Mouse (Mus musculus): Measurements from ENCODE around the gene Carmil3. TPM values are rescaled to one million over a fixed set of nuclear protein-coding genes. Genes with fewer than 3 reads are reported as not detected.
A peak's percentile ranks its signal among the peaks of the same experiment; 100 is the strongest.

The Carmil3 gene
- polyA plus RNA-seq, 1 experiment = 1.9 TPM

DNA sequence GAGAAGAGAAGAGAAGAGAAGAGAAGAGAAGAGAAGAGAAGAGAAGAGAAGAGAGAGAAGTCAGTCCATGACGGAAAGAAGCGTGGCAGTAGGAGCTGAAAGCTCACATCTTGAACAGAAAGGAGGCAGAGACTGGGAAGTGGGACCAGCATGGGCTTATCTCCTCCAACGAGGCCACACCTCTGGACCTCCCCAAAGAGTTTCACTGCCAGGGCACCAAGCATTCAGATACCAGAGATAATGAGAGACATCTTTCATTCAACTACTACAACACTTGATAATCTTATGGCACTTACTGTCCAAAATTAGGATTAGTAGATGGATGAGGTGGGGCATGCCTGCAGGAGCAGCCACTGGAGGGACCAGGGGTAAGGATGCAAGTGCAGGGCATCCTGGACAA is 65.3 kb downstream of the Carmil3 start:
- H3K9me3 ChIP-seq = no peaks in the 10 kb centered on the region
- H3K4me3 ChIP-seq (replicated peaks) = no peak overlapping the region
- H3K4me1 ChIP-seq = peaks cover 40% of the 10 kb centered on the region

GRCm38 (mm10) chr14:55557003-55557402 is 66.6 kb downstream of the Carmil3 start:
- Histone ChIP-seq H3K27me3 (replicated peaks) (no peaks in the 10 kb centered on the region), H3K36me3 (replicated peaks; ENCODE audit: low read length) (peaks cover 9% of the 10 kb centered on the region), H3K4me3 (replicated peaks) (peak overlapping the region; percentile 77), H3K4me1 (peaks cover 52% of the 10 kb centered on the region), H3K9me3 (no peaks in the 10 kb centered on the region)
- TF ChIP-seq GATA1 (IDR thresholded peaks at IDR 0.05; ENCODE audit: borderline replicate concordance, low read length) (no peak), FLI1 (IDR thresholded peaks at IDR 0.05; ENCODE audit: low read length) (no peak)

More for the DNA sequence above, 65.3 kb downstream of the Carmil3 start:
- Histone ChIP-seq H3K36me3 (replicated peaks; ENCODE audit: low read length) (peaks cover under 1% of the 10 kb centered on the region), H3K27me3 (replicated peaks) (no peaks in the 10 kb centered on the region)
- TF ChIP-seq GATA1 (IDR thresholded peaks at IDR 0.05; ENCODE audit: borderline replicate concordance, low read length) (no peak), FLI1 (IDR thresholded peaks at IDR 0.05; ENCODE audit: low read length) (no peak)

DNA sequence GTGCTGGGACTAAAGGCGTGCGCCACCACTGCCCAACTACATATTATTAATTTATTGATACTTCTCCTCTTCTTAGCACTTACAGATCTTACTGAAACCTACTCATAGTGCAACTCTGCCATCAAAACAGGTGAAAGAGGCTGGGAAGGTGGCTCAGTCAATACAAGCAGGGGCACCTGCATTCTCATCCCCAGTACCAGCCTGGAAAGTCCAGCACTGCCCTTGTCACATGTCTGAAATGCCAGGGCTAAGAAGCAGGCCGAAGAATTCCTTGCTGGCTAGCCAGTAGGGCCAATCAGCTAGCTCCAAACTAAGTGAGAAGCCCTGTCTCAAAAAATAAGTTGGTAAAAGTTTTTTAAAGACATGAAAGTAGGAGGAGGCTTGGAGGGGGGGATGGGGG is 67.1 kb downstream of the Carmil3 start:
- no peaks in the 10 kb centered on the region for H3K9me3 ChIP-seq
- H3K36me3 ChIP-seq (replicated peaks; ENCODE audit: low read length) = peaks cover 13% of the 10 kb centered on the region
- H3K4me3 ChIP-seq (replicated peaks) = peak overlapping the region; percentile 28
- TF ChIP-seq GATA1 (IDR thresholded peaks at IDR 0.05; ENCODE audit: borderline replicate concordance, low read length) (no peak), FLI1 (IDR thresholded peaks at IDR 0.05; ENCODE audit: low read length) (no peak)
- H3K4me1 ChIP-seq = peaks cover 55% of the 10 kb centered on the region
- H3K27me3 ChIP-seq (replicated peaks) = no peaks in the 10 kb centered on the region

Other genes starting within 250 kb of the Carmil3 start
- 17.5 and 33.7 TPM in 2 replicates for gene Dhrs4, start 11.9 kb upstream of the Carmil3 start, polyA plus RNA-seq (2012; ENCODE audit: insufficient read depth, low replicate concordance)
- gene Cpne6, start 19.8 kb downstream of the Carmil3 start, polyA plus RNA-seq (2012; ENCODE audit: insufficient read depth, low replicate concordance) = not detected in 2 replicates
- not detected in 2 replicates for gene Nrl, start 34.3 kb downstream of the Carmil3 start, polyA plus RNA-seq (2012; ENCODE audit: insufficient read depth, low replicate concordance)
- gene Pck2, start 49.6 kb downstream of the Carmil3 start, polyA plus RNA-seq (2012; ENCODE audit: insufficient read depth, low replicate concordance) = 19.1 and 50.7 TPM in 2 replicates
- 11.5 and 17.6 TPM in 2 replicates for gene Dcaf11, start 69.4 kb downstream of the Carmil3 start, polyA plus RNA-seq (2012; ENCODE audit: insufficient read depth, low replicate concordance)
- not detected in 2 replicates for gene A730061H03Rik, start 69.8 kb downstream of the Carmil3 start, polyA plus RNA-seq (2012; ENCODE audit: insufficient read depth, low replicate concordance)
- not detected in 2 replicates for gene Fitm1, start 85.0 kb downstream of the Carmil3 start, polyA plus RNA-seq (2012; ENCODE audit: insufficient read depth, low replicate concordance)
- gene Psme1, start 87.5 kb downstream of the Carmil3 start, polyA plus RNA-seq (2012; ENCODE audit: insufficient read depth, low replicate concordance) = 66.3 and 162 TPM in 2 replicates
- gene Emc9, start 94.7 kb downstream of the Carmil3 start, polyA plus RNA-seq (2012; ENCODE audit: insufficient read depth, low replicate concordance) = 2.0 and 18.9 TPM in 2 replicates
- gene Psme2, start 100.5 kb downstream of the Carmil3 start, polyA plus RNA-seq (2012; ENCODE audit: insufficient read depth, low replicate concordance) = 23.2 and 78.2 TPM in 2 replicates
- 17.1 and 20.4 TPM in 2 replicates for gene Rnf31, start 101.1 kb downstream of the Carmil3 start, polyA plus RNA-seq (2012; ENCODE audit: insufficient read depth, low replicate concordance)
- gene Irf9, start 112.9 kb downstream of the Carmil3 start, polyA plus RNA-seq (2012; ENCODE audit: insufficient read depth, low replicate concordance) = 40.0 and 114 TPM in 2 replicates
- 1.4 and 9.7 TPM in 2 replicates for gene Rec8, start 127.4 kb downstream of the Carmil3 start, polyA plus RNA-seq (2012; ENCODE audit: insufficient read depth, low replicate concordance)
- 12.4 and 38.3 TPM in 2 replicates for gene Ipo4, start 145.3 kb downstream of the Carmil3 start, polyA plus RNA-seq (2012; ENCODE audit: insufficient read depth, low replicate concordance)
- 0.64 and 4.9 TPM in 2 replicates for gene Gm49378, start 147.2 kb downstream of the Carmil3 start, polyA plus RNA-seq (2012; ENCODE audit: insufficient read depth, low replicate concordance)
- gene Tm9sf1, start 153.2 kb downstream of the Carmil3 start, polyA plus RNA-seq (2012; ENCODE audit: insufficient read depth, low replicate concordance) = 5.8 and 9.0 TPM in 2 replicates
- gene Tssk4, start 159.5 kb downstream of the Carmil3 start, polyA plus RNA-seq (2012; ENCODE audit: insufficient read depth, low replicate concordance) = 0.23 TPM in 1 of 2 replicates, not detected in the other
- gene Mdp1, start 169.9 kb downstream of the Carmil3 start, polyA plus RNA-seq (2012; ENCODE audit: insufficient read depth, low replicate concordance) = 3.3 and 20.1 TPM in 2 replicates
- gene Gmpr2, start 181.3 kb downstream of the Carmil3 start, polyA plus RNA-seq (2012; ENCODE audit: insufficient read depth, low replicate concordance) = 12.5 and 39.5 TPM in 2 replicates
- 10.8 and 102 TPM in 2 replicates for gene Nedd8, start 181.5 kb downstream of the Carmil3 start, polyA plus RNA-seq (2012; ENCODE audit: insufficient read depth, low replicate concordance)
- gene Tinf2, start 191.2 kb downstream of the Carmil3 start, polyA plus RNA-seq (2012; ENCODE audit: insufficient read depth, low replicate concordance) = 15.6 and 18.7 TPM in 2 replicates
- 1.1 and 2.7 TPM in 2 replicates for gene Tgm1, start 223.3 kb downstream of the Carmil3 start, polyA plus RNA-seq (2012; ENCODE audit: insufficient read depth, low replicate concordance)
- 9.5 and 9.9 TPM in 2 replicates for gene Rabggta, start 231.6 kb downstream of the Carmil3 start, polyA plus RNA-seq (2012; ENCODE audit: insufficient read depth, low replicate concordance)